Mouse (Mus musculus) midbrain, embryonic 11.5 days (tissue): ENCODE results near the gene Atp8a1. TPM values are rescaled to one million over a fixed set of nuclear protein-coding genes. Genes with fewer than 3 reads are reported as not detected.

Experiments
- ATAC-seq: fragments of 200-750 bp; cut with Nextera tagmentation; 2 replicates; pipeline ENCODE4 v1.8.0; 2017; ENCODE audit warnings: moderate TSS enrichment, moderate library complexity; ENCODE audit not compliant: low FRiP score
- DNase-seq: peaks from one replicate; pipeline ENCODE4 v3.0.0; 2015; ENCODE audit warnings: low spot score; ENCODE audit errors: missing footprints
- H3K27ac ChIP-seq: fragments of 300-500 bp; sonication (generic); 2 replicates; pipeline ENCODE4 v1.5.1; 2014; ENCODE audit warnings: low read depth, low read length
- H3K27me3 ChIP-seq: fragments of 300-500 bp; sonication (generic); 2 replicates; pipeline ENCODE4 v1.6.1; 2014; ENCODE audit warnings: mild to moderate bottlenecking, low read length, moderate library complexity, mixed read lengths; ENCODE audit not compliant: control insufficient read depth, insufficient read depth
- H3K36me3 ChIP-seq: fragments of 300-500 bp; sonication (generic); 2 replicates; pipeline ENCODE4 v1.6.1; 2014; ENCODE audit warnings: mild to moderate bottlenecking, low read length, moderate library complexity, mixed read lengths; ENCODE audit not compliant: control insufficient read depth, insufficient read depth
- H3K4me1 ChIP-seq: fragments of 300-500 bp; sonication (generic); 2 replicates; pipeline ENCODE4 v1.6.1; 2014; ENCODE audit warnings: low read length; ENCODE audit not compliant: control insufficient read depth, insufficient read depth
- H3K4me2 ChIP-seq: fragments of 300-500 bp; sonication (generic); 2 replicates; pipeline ENCODE4 v1.6.1; 2014; ENCODE audit warnings: mild to moderate bottlenecking, moderate library complexity
- H3K4me3 ChIP-seq: fragments of 300-500 bp; sonication (generic); 2 replicates; pipeline ENCODE4 v1.5.1; 2014; ENCODE audit warnings: low read depth, low read length
- H3K9ac ChIP-seq: fragments of 300-500 bp; sonication (generic); 2 replicates; pipeline ENCODE4 v1.6.1; 2014; ENCODE audit warnings: low read length
- H3K9me3 ChIP-seq: fragments of 300-500 bp; sonication (generic); 2 replicates; pipeline ENCODE4 v1.6.1; 2016; ENCODE audit warnings: low read length; ENCODE audit not compliant: control insufficient read depth
- WGBS: fragments of 180-500 bp; shearing (Covaris S2); extraction: QIAGEN DNeasy Blood & Tissue Kit; methylation state at CpG from one replicate; pipeline ENCODE4 v1.1.7; 2014; 5-methylcytosine and 5-hydroxymethylcytosine counted together
- polyA plus RNA-seq: library from polyadenylated mRNA; unstranded; fragments of >200 nt; fragmentation: Nextera tagmentation; extraction: Ambion mirVana; gene quantifications from 2 replicates; pipeline ENCODE4 v1.2.1, GENCODE M21; 2014

Atp8a1 gene
- polyA plus RNA-seq, 1 experiment from 2014 or later, result 31.9 TPM

DNA sequence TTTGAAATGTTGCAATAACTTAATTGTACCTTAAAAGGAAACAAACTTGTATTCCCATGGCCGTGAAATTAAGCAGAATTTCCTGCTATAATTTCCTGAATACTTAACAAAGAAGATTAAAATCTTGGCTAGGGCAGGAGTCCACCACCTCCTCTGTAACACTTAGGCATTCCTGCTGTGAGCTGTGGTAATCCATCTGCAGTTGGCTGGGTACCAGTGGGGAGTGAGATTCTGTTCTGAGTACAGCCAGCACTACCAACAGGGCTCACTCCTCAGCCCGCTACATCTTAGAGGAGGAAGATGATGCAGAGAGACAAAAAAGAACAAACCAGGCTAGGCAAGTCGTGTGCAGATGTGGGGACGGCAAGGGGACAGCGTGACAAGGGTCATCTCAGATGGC is 192.7 kb downstream of the Atp8a1 start:
- Histone ChIP-seq H3K36me3 (no peaks in the 10 kb centered on the region), H3K9ac (no peak overlapping the region), H3K9me3 (no peaks in the 10 kb centered on the region), H3K4me3 (no peak overlapping the region), H3K4me2 (no peak overlapping the region), H3K27ac (peak overlapping the region; percentile 2; the same call in 1 of the 2 replicates), H3K27me3 (peaks cover 80% of the 10 kb centered on the region), H3K4me1 (peaks cover 23% of the 10 kb centered on the region)
- WGBS, result 41% methylated on average over 5 of the region's 5 CpGs
- ATAC-seq (no peak), DNase-seq (no peak)

DNA sequence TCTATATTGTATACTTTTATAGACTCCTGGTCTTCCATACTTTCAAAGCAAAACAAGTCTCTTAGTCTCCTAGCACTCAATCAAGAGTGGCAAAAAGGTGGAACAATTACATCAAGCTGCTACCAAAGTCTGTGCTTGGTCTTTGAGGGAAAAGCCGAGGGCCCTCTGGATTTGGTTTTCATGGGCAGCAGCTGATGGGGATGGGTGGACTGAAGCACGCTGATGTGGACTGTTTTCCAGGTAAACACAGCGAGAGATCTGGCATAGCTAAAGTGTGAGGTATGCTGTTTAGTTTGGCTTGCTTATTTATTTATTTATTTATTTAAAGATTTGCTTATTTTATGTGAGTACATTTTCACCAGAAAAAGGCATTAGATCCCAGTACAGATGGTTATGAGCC is 193.7 kb downstream of the Atp8a1 start:
- ATAC-seq, result no peak
- H3K27ac ChIP-seq, result no peak overlapping the region
- 90% methylated on average over 3 of the region's 3 CpGs for whole genome bisulfite sequencing
- no peak overlapping the region for H3K4me3 ChIP-seq
- H3K4me1 ChIP-seq, result peaks cover 23% of the 10 kb centered on the region
- H3K9me3 ChIP-seq, result no peaks in the 10 kb centered on the region
- no peak for DNase-seq
- no peak overlapping the region for H3K9ac ChIP-seq
- peaks cover 80% of the 10 kb centered on the region for H3K27me3 ChIP-seq
- H3K4me2 ChIP-seq, result no peak overlapping the region
- H3K36me3 ChIP-seq, result no peaks in the 10 kb centered on the region

DNA sequence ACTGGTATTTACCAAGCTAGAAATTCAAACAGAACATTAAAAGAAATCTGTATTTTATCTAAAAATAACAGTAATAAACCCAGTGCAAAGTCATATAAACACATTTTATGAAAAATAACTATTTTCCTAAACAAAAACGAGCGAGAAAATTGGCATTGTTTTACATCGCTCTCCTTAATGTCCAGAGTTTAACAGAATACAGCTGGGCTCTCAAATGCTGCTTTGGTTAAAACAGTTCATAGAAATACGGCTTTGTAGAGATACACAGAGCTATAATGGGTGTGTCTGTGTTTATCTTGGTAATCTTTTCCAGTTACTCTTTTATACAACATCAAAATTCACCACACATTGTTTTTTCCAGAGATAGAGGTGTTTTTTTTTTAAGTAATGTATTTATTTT is 194.8 kb downstream of the Atp8a1 start:
- no peak for ATAC-seq
- Histone ChIP-seq H3K4me3 (no peak overlapping the region), H3K36me3 (no peaks in the 10 kb centered on the region), H3K27me3 (peaks cover 84% of the 10 kb centered on the region), H3K4me2 (no peak overlapping the region), H3K4me1 (peaks cover 21% of the 10 kb centered on the region), H3K9me3 (no peaks in the 10 kb centered on the region), H3K27ac (no peak overlapping the region), H3K9ac (no peak overlapping the region)
- DNase-seq, result no peak
- WGBS, result 91% methylated on average over 4 of the region's 4 CpGs

DNA sequence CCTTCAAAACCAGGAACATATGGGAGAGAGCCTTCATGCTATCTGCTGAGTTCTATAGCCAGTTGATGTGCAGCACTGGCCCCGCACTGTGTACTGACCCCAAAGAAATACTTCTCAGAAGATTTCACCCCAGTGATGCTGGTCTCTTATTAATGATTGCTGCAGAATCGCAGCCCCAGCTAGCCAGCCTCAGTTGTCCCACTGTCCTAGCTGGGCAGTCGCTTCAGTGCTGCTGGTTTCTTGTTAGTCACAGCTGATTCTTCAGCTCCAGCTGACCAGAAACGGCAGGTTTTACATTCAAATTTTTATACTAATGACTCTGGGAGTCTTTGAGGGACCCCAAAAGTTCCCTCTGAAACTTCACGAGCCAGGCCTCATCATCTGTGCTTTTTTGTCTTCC is 197.2 kb downstream of the Atp8a1 start:
- no peaks in the 10 kb centered on the region for H3K9me3 ChIP-seq
- no peak overlapping the region for H3K27ac ChIP-seq
- no peak overlapping the region for H3K9ac ChIP-seq
- no peaks in the 10 kb centered on the region for H3K36me3 ChIP-seq
- H3K27me3 ChIP-seq, result peaks cover 93% of the 10 kb centered on the region
- DNase-seq (no peak), ATAC-seq (no peak)
- peaks cover 4% of the 10 kb centered on the region for H3K4me1 ChIP-seq
- no peak overlapping the region for H3K4me2 ChIP-seq
- no peak overlapping the region for H3K4me3 ChIP-seq
- 92% methylated on average over 5 of the region's 5 CpGs for WGBS

DNA sequence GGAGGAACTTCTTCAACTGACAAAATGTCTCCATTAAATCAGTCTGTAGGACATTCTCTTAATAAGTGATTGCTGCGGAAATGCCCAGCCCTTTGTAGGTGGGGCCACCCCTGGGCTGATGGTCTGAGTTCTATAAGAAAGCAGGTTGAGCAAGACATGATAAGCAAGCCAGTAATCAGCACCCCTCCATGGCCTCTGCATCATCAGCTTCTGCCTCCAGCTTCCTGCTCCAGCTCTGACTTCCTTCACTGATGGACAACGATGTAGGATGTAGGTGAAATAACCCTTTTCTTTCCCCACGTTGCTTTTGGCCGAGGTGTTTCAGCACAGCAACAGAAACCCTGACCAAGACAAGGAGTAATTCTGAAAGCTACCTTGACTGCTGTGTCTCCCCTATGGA is 198.1 kb downstream of the Atp8a1 start:
- DNase-seq (no peak), ATAC-seq (no peak)
- Histone ChIP-seq H3K27ac (no peak overlapping the region), H3K4me2 (no peak overlapping the region), H3K36me3 (no peaks in the 10 kb centered on the region), H3K4me3 (no peak overlapping the region), H3K9ac (no peak overlapping the region), H3K27me3 (peaks cover 93% of the 10 kb centered on the region), H3K4me1 (no peaks in the 10 kb centered on the region), H3K9me3 (no peaks in the 10 kb centered on the region)
- 92% methylated on average over 4 of the region's 4 CpGs for WGBS

DNA sequence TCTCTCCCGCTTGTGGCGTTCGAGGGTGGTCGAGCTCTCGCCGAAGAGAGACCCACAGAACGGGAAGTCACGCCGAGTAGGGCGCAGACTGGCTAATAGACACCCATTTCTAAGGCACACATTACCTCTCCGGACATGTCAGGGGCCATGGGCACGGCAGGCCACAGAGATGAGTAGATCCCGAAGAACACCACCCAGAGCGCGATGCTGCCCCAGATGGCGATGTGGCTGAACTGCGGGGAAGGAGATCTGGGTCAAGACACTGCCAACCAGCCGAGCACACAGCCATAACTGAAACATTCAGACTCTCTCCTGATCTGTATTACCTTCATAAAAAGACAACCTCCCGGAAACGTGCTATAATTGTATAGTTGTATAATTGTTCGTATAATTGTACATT is 199.7 kb downstream of the Atp8a1 start:
- ATAC-seq (peak; percentile 23; the same call in 1 of the 2 replicates), DNase-seq (no peak)
- Histone ChIP-seq H3K27ac (no peak overlapping the region), H3K4me1 (no peaks in the 10 kb centered on the region), H3K4me3 (no peak overlapping the region), H3K27me3 (peaks cover 90% of the 10 kb centered on the region), H3K4me2 (no peak overlapping the region), H3K36me3 (no peaks in the 10 kb centered on the region), H3K9me3 (no peaks in the 10 kb centered on the region), H3K9ac (no peak overlapping the region)
- 80% methylated on average over 21 of the region's 21 CpGs for WGBS

DNA sequence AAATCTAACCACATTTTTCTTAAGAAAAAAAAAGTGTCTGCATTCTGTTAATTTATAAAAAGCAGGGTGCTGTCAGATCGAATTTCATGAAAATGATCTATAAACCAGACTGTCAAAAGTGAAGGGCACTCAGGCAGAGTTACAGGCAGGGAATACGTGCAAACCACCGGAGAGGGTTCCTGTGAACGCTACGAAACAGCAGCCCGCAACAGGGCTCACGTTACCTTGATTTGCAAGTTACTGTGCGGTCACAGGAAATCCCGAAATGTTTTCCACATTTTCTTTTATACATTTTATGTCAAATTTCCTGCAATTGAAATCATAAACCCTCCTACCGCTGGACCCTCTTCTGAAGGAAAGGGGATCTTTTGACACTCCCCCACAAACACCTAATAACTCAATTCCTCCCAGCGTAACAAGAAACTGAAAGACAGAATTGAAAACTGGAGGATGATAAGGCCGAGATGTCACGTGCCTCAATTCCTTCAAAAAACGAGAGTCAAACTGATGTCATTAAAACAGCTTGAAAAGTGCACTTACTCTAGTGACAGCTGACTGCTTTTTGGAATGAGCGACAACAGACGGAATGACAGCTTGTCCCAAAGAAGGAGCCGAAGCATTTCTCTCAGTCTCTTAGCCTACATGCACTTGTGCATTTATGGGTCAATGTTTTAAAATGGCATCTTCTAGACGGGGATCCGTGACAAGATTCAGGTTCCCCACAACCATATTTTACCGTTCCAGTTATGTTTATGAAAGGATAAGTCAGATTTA is 200.3 kb downstream of the Atp8a1 start:
- ATAC-seq (no peak), DNase-seq (no peak)
- Histone ChIP-seq H3K4me2 (no peak overlapping the region), H3K9ac (no peak overlapping the region), H3K4me3 (no peak overlapping the region), H3K4me1 (no peaks in the 10 kb centered on the region), H3K36me3 (no peaks in the 10 kb centered on the region), H3K27ac (no peak overlapping the region), H3K9me3 (no peaks in the 10 kb centered on the region), H3K27me3 (peaks cover 91% of the 10 kb centered on the region)
- 93% methylated on average over 20 of the region's 20 CpGs for WGBS

DNA sequence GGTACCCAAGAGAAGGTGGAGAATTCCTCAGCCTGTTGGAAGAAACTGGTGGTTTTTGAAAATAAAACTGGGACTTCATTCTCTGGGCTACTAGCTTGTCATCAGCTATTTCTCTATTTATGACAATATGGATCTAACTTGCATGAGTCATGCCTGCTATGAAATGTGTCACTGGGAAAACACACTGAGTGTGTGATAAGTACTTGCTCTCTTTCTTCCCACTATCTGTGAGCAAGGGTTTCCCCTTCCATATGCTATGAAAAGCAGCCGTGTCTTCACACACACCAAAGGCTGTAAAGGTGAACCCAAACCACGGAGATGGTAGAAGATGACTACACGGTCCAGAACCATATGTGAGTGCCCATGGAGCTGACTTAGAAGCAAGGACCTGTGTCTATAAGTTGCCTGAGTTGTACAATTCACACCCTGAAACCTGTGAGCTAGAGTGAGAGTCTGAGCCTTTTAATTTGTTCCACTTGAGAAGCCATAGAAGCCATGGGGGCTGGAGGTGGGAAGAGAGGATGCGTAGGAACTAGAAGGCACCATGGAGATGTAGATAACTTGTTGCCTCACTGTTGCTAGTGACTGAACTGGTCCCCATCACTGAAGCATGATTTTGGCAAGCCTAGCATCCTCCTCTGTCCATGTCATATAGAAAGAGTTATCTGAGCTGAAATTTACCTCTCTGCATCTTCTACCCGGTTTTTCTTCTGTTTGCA is 203.5 kb downstream of the Atp8a1 start:
- H3K27ac ChIP-seq, result no peak overlapping the region
- H3K4me3 ChIP-seq, result no peak overlapping the region
- 91% methylated on average over 5 of the region's 5 CpGs for WGBS
- H3K4me1 ChIP-seq, result no peaks in the 10 kb centered on the region
- no peak for ATAC-seq
- DNase-seq, result no peak
- H3K9ac ChIP-seq, result no peak overlapping the region
- no peak overlapping the region for H3K4me2 ChIP-seq
- peaks cover 87% of the 10 kb centered on the region for H3K27me3 ChIP-seq
- H3K36me3 ChIP-seq, result no peaks in the 10 kb centered on the region
- H3K9me3 ChIP-seq, result no peaks in the 10 kb centered on the region

DNA sequence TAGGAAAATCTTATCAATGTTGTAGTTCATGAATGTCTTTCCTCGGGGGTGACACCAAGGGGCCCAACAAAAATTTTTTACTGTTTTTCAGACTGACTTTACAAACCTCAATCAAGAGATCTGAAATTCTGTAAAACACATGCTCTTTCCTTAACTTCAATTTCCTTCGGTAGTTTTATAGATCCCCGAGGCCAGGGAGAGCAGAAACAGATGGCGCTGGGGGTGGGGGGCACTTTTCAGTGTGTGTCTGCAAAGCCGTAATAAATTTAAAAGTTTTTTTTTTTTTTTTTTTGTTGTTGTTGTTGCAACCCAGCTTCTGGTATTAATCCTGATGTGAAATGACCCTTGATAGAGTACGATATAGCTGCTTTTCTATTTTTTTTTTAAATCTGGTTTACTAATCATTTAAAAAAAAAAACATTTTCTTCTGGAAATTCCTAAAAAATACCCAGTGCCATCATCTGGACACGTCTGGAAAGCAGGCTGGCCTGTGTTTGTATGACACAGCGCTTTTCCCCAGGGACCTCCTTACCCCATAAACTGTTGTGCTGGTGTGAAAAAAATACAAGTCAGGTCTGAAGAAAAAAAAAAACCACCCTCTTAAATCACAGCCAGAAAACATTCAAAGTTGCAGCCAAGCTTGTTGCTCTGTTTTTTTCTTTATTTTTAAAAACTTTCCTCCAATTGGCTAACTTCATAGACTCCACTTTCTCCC is 205.7 kb downstream of the Atp8a1 start:
- no peak overlapping the region for H3K27ac ChIP-seq
- no peak overlapping the region for H3K4me2 ChIP-seq
- H3K4me1 ChIP-seq, result no peaks in the 10 kb centered on the region
- no peaks in the 10 kb centered on the region for H3K36me3 ChIP-seq
- H3K4me3 ChIP-seq, result no peak overlapping the region
- H3K9ac ChIP-seq, result no peak overlapping the region
- no peak for ATAC-seq
- 86% methylated on average over 8 of the region's 8 CpGs for WGBS
- H3K9me3 ChIP-seq, result no peaks in the 10 kb centered on the region
- no peak for DNase-seq
- peaks cover 90% of the 10 kb centered on the region for H3K27me3 ChIP-seq
